Mouse (Mus musculus) lung, adult 2 months (tissue): ENCODE measurements at regions not wholly inside any gene's neighbourhood (a gene's known extent, or its start where the extent isn't known, plus 50 kb on each side); places are given as distances from the start of the nearest gene placed in this dataset.

ENCODE experiments used
- CTCF ChIP-seq: fragments of 200-500 bp; IDR thresholded peaks from 2 replicates; pipeline ENCODE4 v1.5.1; 2011; ENCODE audit warnings: mild to moderate bottlenecking, low read length, control low read depth; ENCODE audit not compliant: insufficient read depth
- POLR2A ChIP-seq: fragments of 200-500 bp; IDR thresholded peaks from 2 replicates; pipeline ENCODE4 v1.6.1; 2011; ENCODE audit warnings: low read depth, mild to moderate bottlenecking, control low read depth, low read length, borderline replicate concordance; ENCODE audit errors: extremely low read depth

DNA sequence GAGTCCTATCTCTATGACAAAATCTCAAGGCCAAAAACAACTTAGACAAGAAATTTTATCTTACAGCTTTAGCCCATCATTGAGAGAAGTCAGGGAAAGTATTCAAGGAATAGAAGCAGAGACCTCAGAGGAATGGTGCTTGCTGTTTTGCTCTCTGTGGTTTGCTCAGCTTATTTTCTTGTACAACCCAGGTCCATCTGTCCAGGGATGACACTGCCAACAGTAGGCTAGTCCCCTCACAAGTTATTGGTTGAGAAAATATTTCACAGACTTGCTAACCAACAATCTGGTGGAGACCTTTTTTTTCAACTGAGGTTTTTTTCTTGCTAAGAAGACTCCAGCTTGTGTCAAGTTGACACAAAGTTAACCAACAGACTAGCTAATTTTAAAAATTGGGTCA is 205.2 kb downstream of the Lmbrd1 start:
- TF ChIP-seq POLR2A (no peak), CTCF (no peak)
